Mouse (Mus musculus) midbrain, embryonic 15.5 days (tissue): ENCODE measurements at regions not wholly inside any gene's neighbourhood (a gene's known extent, or its start where the extent isn't known, plus 50 kb on each side); places are given as distances from the start of the nearest gene placed in this dataset.

Experiments used
- ATAC-seq: fragments of 200-750 bp; cut with Nextera tagmentation; replicated peaks from 2 replicates; pipeline ENCODE4 v1.8.0; 2017; ENCODE audit warnings: moderate TSS enrichment
- H3K27ac ChIP-seq: fragments of 300-500 bp; sonication (generic); 2 replicates; pipeline ENCODE4 v1.5.1; 2015; ENCODE audit warnings: mild to moderate bottlenecking, inconsistent platforms
- H3K27me3 ChIP-seq: fragments of 300-500 bp; sonication (generic); replicated peaks from 2 replicates; pipeline ENCODE4 v1.6.1; 2015; ENCODE audit warnings: inconsistent platforms
- H3K36me3 ChIP-seq: fragments of 300-500 bp; sonication (generic); replicated peaks from 2 replicates; pipeline ENCODE4 v1.6.1; 2015; ENCODE audit warnings: inconsistent platforms
- H3K4me1 ChIP-seq: fragments of 300-500 bp; sonication (generic); 2 replicates; pipeline ENCODE4 v1.6.1; 2015; ENCODE audit warnings: inconsistent platforms
- H3K4me2 ChIP-seq: fragments of 300-500 bp; sonication (generic); 2 replicates; pipeline ENCODE4 v1.6.1; 2015; ENCODE audit warnings: inconsistent platforms, mild to moderate bottlenecking, moderate library complexity
- H3K4me3 ChIP-seq: fragments of 300-500 bp; sonication (generic); 2 replicates; pipeline ENCODE4 v1.5.1; 2015; ENCODE audit warnings: mild to moderate bottlenecking, inconsistent platforms
- H3K9ac ChIP-seq: fragments of 300-500 bp; sonication (generic); 2 replicates; pipeline ENCODE4 v1.6.1; 2015; ENCODE audit warnings: mild to moderate bottlenecking, inconsistent platforms
- H3K9me3 ChIP-seq: fragments of 300-500 bp; sonication (generic); 2 replicates; pipeline ENCODE4 v1.6.1; 2016; ENCODE audit warnings: inconsistent platforms
- WGBS: fragments of 180-500 bp; shearing (Covaris S2); methylation state at CpG from one replicate; pipeline ENCODE4 v1.1.7; 2015; ENCODE audit warnings: mixed read lengths; 5-methylcytosine and 5-hydroxymethylcytosine counted together

GRCm38 (mm10) chr2:101296369-101296682 lies 328.2 kb upstream of the Rag2 start:
- Histone ChIP-seq H3K4me2 (0 out of 2 replicates have a peak overlapping the region, but pooled peaks have one; percentile 12), H3K9me3 (no peaks in the 10 kb centered on the region), H3K27me3 (no peaks in the 10 kb centered on the region), H3K4me3 (no peak overlapping the region), H3K36me3 (no peaks in the 10 kb centered on the region), H3K27ac (no peak overlapping the region), H3K9ac (no peak overlapping the region), H3K4me1 (peaks cover 13% of the 10 kb centered on the region)
- ATAC-seq = 0 out of 2 replicates have a peak, but pooled peaks have one; percentile 52
- 16% methylated on average over 3 of the region's 3 CpGs for WGBS

GRCm38 (mm10) chr2:101296778-101297177 lies 327.7 kb upstream of the Rag2 start:
- peak; percentile 62; the same call in 1 of the 2 replicates for ATAC-seq
- Histone ChIP-seq H3K27ac (no peak overlapping the region), H3K27me3 (no peaks in the 10 kb centered on the region), H3K4me3 (no peak overlapping the region), H3K4me1 (peaks cover 13% of the 10 kb centered on the region), H3K36me3 (no peaks in the 10 kb centered on the region), H3K9me3 (no peaks in the 10 kb centered on the region), H3K4me2 (no peak overlapping the region), H3K9ac (no peak overlapping the region)

GRCm38 (mm10) chr2:101299126-101299525 lies 325.4 kb upstream of the Rag2 start:
- H3K36me3 ChIP-seq = no peaks in the 10 kb centered on the region

GRCm38 (mm10) chr2:101300106-101300505 lies 324.4 kb upstream of the Rag2 start:
- Histone ChIP-seq H3K4me1 (peaks cover 13% of the 10 kb centered on the region), H3K4me3 (no peak overlapping the region), H3K27ac (no peak overlapping the region), H3K27me3 (no peaks in the 10 kb centered on the region), H3K36me3 (no peaks in the 10 kb centered on the region), H3K4me2 (no peak overlapping the region), H3K9ac (no peak overlapping the region), H3K9me3 (no peaks in the 10 kb centered on the region)
- ATAC-seq = no peak

More at GRCm38 (mm10) chr2:101299126-101299525, 325.4 kb upstream of the Rag2 start:
- WGBS = 86% methylated on average over 2 of the region's 2 CpGs
- Histone ChIP-seq H3K27me3 (no peaks in the 10 kb centered on the region), H3K4me2 (no peak overlapping the region), H3K4me1 (peaks cover 13% of the 10 kb centered on the region), H3K27ac (no peak overlapping the region), H3K9ac (no peak overlapping the region), H3K9me3 (no peaks in the 10 kb centered on the region), H3K4me3 (no peak overlapping the region)
- no peak for ATAC-seq

DNA sequence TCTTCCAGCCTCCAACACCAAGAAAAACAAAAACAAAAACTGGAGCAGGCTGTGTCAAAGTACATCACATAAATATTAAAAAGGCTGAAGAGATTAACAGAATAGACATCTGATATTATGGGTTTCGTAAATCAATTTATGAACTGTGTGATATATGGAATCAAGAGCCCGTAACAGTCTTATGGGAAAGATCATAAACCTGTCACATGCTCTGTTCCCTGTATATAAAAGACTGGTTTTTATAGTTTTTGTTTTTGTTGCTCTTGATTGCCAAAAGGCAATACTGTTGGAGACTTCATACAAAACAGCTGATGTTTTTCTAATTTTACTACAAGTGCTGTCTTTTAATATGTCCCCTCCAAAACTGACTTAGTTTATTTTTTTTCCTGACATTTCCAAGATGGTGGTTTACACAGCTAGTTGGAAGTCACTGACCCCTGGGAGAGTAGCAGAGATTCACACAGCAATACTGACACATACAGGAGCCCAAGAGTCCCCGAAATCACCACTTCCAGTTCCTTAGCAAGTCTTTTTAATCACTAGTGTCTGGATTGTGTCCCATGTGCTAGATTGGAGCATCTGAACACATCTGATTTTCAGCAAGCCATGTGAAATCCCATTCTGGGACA lies 303.1 kb upstream of the Rag2 start:
- 80% methylated on average over 3 of the region's 3 CpGs for WGBS
- no peak overlapping the region for H3K9ac ChIP-seq
- H3K4me1 ChIP-seq = no peaks in the 10 kb centered on the region
- no peaks in the 10 kb centered on the region for H3K36me3 ChIP-seq
- no peak overlapping the region for H3K27ac ChIP-seq
- H3K4me2 ChIP-seq = no peak overlapping the region
- ATAC-seq = no peak
- no peaks in the 10 kb centered on the region for H3K27me3 ChIP-seq
- H3K4me3 ChIP-seq = no peak overlapping the region
- H3K9me3 ChIP-seq = no peaks in the 10 kb centered on the region

- no peak overlapping the region for H3K27ac ChIP-seq
- H3K36me3 ChIP-seq = no peaks in the 10 kb centered on the region
- no peaks in the 10 kb centered on the region for H3K27me3 ChIP-seq
- no peak overlapping the region for H3K4me2 ChIP-seq
- H3K9me3 ChIP-seq = no peaks in the 10 kb centered on the region
- ATAC-seq = no peak
- H3K4me1 ChIP-seq = no peaks in the 10 kb centered on the region
- no peak overlapping the region for H3K4me3 ChIP-seq
- no peak overlapping the region for H3K9ac ChIP-seq
- 32% methylated on average over 1 of the region's 1 CpGs for WGBS
Measured at GRCm38 (mm10) chr2:101356709-101357108, 267.8 kb upstream of the Rag2 start.

- WGBS = 40% methylated on average over 3 of the region's 3 CpGs
- ATAC-seq = no peak
Measured at GRCm38 (mm10) chr2:101364256-101364655, 260.3 kb upstream of the Rag2 start.

DNA sequence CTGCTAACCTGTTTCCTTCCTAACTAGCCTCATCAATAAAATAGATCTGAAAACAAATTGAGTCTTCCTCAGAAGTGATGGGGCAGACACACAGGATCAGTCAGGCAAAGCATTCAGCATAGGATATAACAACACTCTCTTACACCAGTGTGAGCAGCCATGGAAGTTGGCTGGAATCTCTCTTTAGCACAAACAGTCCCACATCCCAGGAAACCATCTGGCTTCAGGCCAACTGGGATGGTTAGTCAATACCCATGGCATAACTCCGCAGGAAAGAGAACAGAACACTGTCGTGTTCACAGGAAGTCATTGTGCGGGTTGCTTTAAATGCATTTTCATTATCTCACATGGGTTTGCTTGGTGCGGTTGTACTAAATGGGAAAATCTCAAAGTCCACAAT lies 256.2 kb upstream of the Rag2 start:
- 80% methylated on average over 4 of the region's 4 CpGs for WGBS
- Histone ChIP-seq H3K9ac (no peak overlapping the region), H3K27ac (no peak overlapping the region), H3K27me3 (no peaks in the 10 kb centered on the region), H3K4me2 (no peak overlapping the region), H3K36me3 (no peaks in the 10 kb centered on the region), H3K4me1 (no peaks in the 10 kb centered on the region), H3K4me3 (no peak overlapping the region), H3K9me3 (no peaks in the 10 kb centered on the region)
- no peak for ATAC-seq

More at GRCm38 (mm10) chr2:101364256-101364655, 260.3 kb upstream of the Rag2 start:
- no peaks in the 10 kb centered on the region for H3K27me3 ChIP-seq
- H3K4me1 ChIP-seq = no peaks in the 10 kb centered on the region
- no peak overlapping the region for H3K4me3 ChIP-seq
- no peaks in the 10 kb centered on the region for H3K9me3 ChIP-seq
- H3K9ac ChIP-seq = no peak overlapping the region
- no peak overlapping the region for H3K4me2 ChIP-seq
- H3K27ac ChIP-seq = no peak overlapping the region
- no peaks in the 10 kb centered on the region for H3K36me3 ChIP-seq

DNA sequence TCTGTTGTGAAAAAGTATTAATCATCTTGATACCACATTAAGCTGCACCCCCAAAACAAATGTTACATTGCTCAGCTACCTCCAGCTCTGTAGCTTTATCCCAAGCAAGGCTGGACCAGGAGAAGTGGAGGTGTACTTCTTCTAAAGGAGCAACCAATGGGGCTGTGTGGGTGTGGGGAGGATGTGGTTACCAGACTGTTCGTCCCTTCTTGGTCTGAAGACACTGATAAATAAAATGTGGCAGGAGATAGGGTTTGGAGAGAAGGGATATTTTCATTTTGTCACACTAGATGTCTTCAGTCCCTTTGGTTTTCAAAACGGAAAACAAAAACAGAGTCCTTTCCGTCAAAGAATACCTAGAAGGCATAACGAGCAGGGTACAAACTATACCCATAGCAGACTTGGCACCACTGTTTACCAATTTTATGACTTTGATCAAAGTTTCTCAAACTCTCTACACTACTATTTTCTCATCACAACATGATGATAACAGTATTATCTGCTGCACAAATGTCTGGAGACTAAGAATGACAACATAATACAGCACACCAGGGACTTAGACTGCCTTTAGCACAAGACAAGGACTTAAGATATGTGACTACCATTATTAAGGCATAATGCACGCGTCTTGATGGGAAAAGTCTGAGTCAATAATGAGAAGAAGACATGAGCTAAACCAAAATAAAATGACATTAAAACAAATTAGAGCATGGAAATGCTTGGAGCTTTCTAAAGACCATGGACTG lies 253.4 kb upstream of the Rag2 start:
- no peaks in the 10 kb centered on the region for H3K36me3 ChIP-seq
- no peak for ATAC-seq
- WGBS = 89% methylated on average over 6 of the region's 6 CpGs
- no peaks in the 10 kb centered on the region for H3K9me3 ChIP-seq
- no peak overlapping the region for H3K4me2 ChIP-seq
- no peak overlapping the region for H3K9ac ChIP-seq
- H3K27ac ChIP-seq = no peak overlapping the region
- no peaks in the 10 kb centered on the region for H3K27me3 ChIP-seq
- no peak overlapping the region for H3K4me3 ChIP-seq
- no peaks in the 10 kb centered on the region for H3K4me1 ChIP-seq

DNA sequence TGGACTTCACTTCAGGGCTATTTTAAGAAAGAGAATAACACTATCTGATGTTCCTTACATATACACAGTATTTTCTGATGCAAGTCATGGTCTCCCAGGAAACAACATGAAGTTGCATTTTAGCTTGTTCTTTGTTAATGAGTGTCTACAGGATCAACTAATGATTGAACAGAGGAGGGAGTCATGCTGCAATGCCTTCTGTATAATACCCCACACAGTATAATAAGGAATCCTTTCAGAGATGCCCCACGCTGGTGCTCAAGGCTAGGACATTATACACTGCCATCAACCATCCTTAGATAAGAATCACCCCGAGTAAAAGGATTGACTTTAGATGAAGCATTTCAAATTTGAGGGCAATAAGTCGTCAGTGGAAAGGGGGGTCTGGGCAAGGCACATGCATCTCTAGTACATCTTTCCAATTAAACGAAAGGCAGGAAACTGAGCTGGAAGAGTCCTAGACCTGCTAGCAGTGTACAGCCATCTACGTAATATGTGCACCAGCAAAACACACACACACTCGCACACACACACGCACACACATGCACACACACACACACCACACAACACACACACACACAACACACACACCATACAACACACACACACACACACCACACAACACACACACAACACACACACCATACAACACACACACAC lies 252.6 kb upstream of the Rag2 start:
- ATAC-seq = no peak
- H3K36me3 ChIP-seq = no peaks in the 10 kb centered on the region

DNA sequence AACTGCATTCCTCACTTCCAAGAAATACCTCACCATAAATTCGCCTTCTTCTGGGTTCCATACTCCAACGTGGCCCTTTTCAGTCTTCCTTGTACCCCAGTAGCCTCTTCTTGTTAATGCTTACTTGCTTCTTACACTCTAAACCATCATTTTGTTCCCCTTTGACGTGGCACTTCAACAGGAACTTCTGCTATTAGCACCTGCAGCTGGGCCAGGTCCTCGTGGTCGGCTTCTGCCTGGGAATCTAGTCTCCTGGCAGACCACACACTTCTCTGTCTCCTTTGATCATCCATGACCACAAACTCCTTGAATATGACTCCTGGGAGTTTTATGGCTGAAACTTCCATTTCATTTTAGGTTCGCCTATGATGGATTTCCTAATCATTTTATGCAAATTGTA lies 243.9 kb upstream of the Rag2 start:
- no peak overlapping the region for H3K27ac ChIP-seq
- no peaks in the 10 kb centered on the region for H3K9me3 ChIP-seq
- H3K4me2 ChIP-seq = no peak overlapping the region
- 88% methylated on average over 6 of the region's 6 CpGs for WGBS
- no peak overlapping the region for H3K9ac ChIP-seq
- no peaks in the 10 kb centered on the region for H3K36me3 ChIP-seq
- no peaks in the 10 kb centered on the region for H3K4me1 ChIP-seq
- no peak for ATAC-seq
- H3K27me3 ChIP-seq = no peaks in the 10 kb centered on the region
- no peak overlapping the region for H3K4me3 ChIP-seq

More for the DNA sequence above, 252.6 kb upstream of the Rag2 start:
- WGBS = 86% methylated on average over 7 of the region's 7 CpGs
- no peak overlapping the region for H3K9ac ChIP-seq
- no peaks in the 10 kb centered on the region for H3K9me3 ChIP-seq
- H3K27ac ChIP-seq = no peak overlapping the region
- H3K4me2 ChIP-seq = no peak overlapping the region
- no peaks in the 10 kb centered on the region for H3K27me3 ChIP-seq
- no peaks in the 10 kb centered on the region for H3K4me1 ChIP-seq
- H3K4me3 ChIP-seq = no peak overlapping the region

- H3K27me3 ChIP-seq = no peaks in the 10 kb centered on the region
- H3K4me2 ChIP-seq = no peak overlapping the region
- H3K27ac ChIP-seq = no peak overlapping the region
- H3K36me3 ChIP-seq = no peaks in the 10 kb centered on the region
- H3K4me3 ChIP-seq = no peak overlapping the region
- no peaks in the 10 kb centered on the region for H3K9me3 ChIP-seq
- 75% methylated on average over 1 of the region's 1 CpGs for WGBS
- H3K4me1 ChIP-seq = no peaks in the 10 kb centered on the region
- H3K9ac ChIP-seq = no peak overlapping the region
- no peak for ATAC-seq
Measured at GRCm38 (mm10) chr2:101415002-101415401, 209.5 kb upstream of the Rag2 start.

DNA sequence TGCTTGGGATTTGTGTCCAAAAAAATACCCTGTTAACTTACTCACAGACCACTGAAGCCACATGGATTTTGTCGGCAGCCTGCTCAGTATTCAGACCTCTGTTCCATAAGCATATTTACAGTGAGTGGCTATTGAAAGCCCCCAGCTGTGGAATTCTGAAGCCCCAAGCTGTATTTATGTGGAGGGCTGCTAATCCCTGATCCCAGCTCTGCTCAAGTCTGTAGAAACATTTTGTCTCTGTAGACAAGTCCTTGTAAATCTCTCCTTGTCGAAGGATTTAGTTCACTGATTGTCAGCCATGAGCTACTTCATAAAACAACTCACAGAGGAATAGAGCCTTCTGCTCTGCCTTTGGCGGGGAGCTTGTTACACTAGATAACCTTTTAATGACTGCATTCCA lies 207.8 kb upstream of the Rag2 start:
- Histone ChIP-seq H3K4me1 (no peaks in the 10 kb centered on the region), H3K9me3 (no peaks in the 10 kb centered on the region), H3K4me2 (no peak overlapping the region), H3K36me3 (no peaks in the 10 kb centered on the region), H3K27me3 (no peaks in the 10 kb centered on the region), H3K4me3 (no peak overlapping the region), H3K27ac (no peak overlapping the region), H3K9ac (no peak overlapping the region)
- 35% methylated on average over 3 of the region's 3 CpGs for WGBS
- no peak for ATAC-seq
